Mouse (Mus musculus) heart, embryonic 10.5 days (tissue): ENCODE results near the gene Lrrc25. TPM values are rescaled to one million over a fixed set of nuclear protein-coding genes. Genes with fewer than 3 reads are reported as not detected.

Experiments used
- DNase-seq: peaks from one replicate; pipeline ENCODE4 v3.0.0-alpha.2; 2017; ENCODE audit warnings: low spot score
- H3K27ac ChIP-seq: fragments of 300-500 bp; sonication (generic); 2 replicates; pipeline ENCODE4 v1.5.1; 2016; ENCODE audit warnings: mild to moderate bottlenecking
- H3K27me3 ChIP-seq: fragments of 300-500 bp; sonication (generic); 2 replicates; pipeline ENCODE4 v1.6.1; 2016; ENCODE audit warnings: mild to moderate bottlenecking; ENCODE audit not compliant: poor library complexity, insufficient read depth, severe bottlenecking
- H3K36me3 ChIP-seq: fragments of 300-500 bp; sonication (generic); 2 replicates; pipeline ENCODE4 v1.6.1; 2016; ENCODE audit warnings: mild to moderate bottlenecking, moderate library complexity
- H3K4me1 ChIP-seq: fragments of 300-500 bp; sonication (generic); 2 replicates; pipeline ENCODE4 v1.6.1; 2016; ENCODE audit warnings: mild to moderate bottlenecking
- H3K4me3 ChIP-seq: fragments of 300-500 bp; sonication (generic); 2 replicates; pipeline ENCODE4 v1.5.1; 2016; ENCODE audit warnings: mild to moderate bottlenecking, moderate library complexity
- H3K9me3 ChIP-seq: fragments of 300-500 bp; sonication (generic); 2 replicates; pipeline ENCODE4 v1.6.1; 2016; ENCODE audit warnings: mild to moderate bottlenecking, moderate library complexity
- WGBS: fragments of 180-500 bp; shearing (Covaris S2); methylation state at CpG from one replicate; pipeline ENCODE4 v1.1.7; 2016; 5-methylcytosine and 5-hydroxymethylcytosine counted together
- polyA plus RNA-seq: library from polyadenylated mRNA; unstranded; fragments of >200 nt; fragmentation: Nextera tagmentation; extraction: Ambion mirVana; gene quantifications from 2 replicates; pipeline ENCODE4 v1.2.1, GENCODE M21; 2016

Lrrc25 gene
- polyA plus RNA-seq, 1 experiment from 2014 or later, result 1.4 TPM

GRCm38 (mm10) chr8:70646775-70647174, 30.8 kb downstream of the Lrrc25 start:
- H3K4me3 ChIP-seq, result no peak overlapping the region
- peak overlapping the region; percentile 83 for H3K27ac ChIP-seq
- H3K4me1 ChIP-seq, result peaks cover 57% of the 10 kb centered on the region
- H3K36me3 ChIP-seq, result peaks cover 24% of the 10 kb centered on the region
- no peak for DNase-seq
- H3K27me3 ChIP-seq, result no peaks in the 10 kb centered on the region
- no peaks in the 10 kb centered on the region for H3K9me3 ChIP-seq

GRCm38 (mm10) chr8:70647343-70648163, 31.6 kb downstream of the Lrrc25 start:
- peaks cover 57% of the 10 kb centered on the region for H3K4me1 ChIP-seq
- no peaks in the 10 kb centered on the region for H3K27me3 ChIP-seq
- peaks cover 32% of the 10 kb centered on the region for H3K36me3 ChIP-seq
- H3K9me3 ChIP-seq, result no peaks in the 10 kb centered on the region
- WGBS, result 48% methylated on average over 8 of the region's 8 CpGs
- peak overlapping the region; percentile 83 for H3K27ac ChIP-seq
- H3K4me3 ChIP-seq, result no peak overlapping the region
- DNase-seq, result no peak

GRCm38 (mm10) chr8:70648164-70648442, 32.1 kb downstream of the Lrrc25 start:
- no peak for DNase-seq
- peaks cover 53% of the 10 kb centered on the region for H3K4me1 ChIP-seq
- H3K4me3 ChIP-seq, result no peak overlapping the region
- no peaks in the 10 kb centered on the region for H3K9me3 ChIP-seq
- peak overlapping the region; percentile 83 for H3K27ac ChIP-seq
- H3K27me3 ChIP-seq, result no peaks in the 10 kb centered on the region
- peaks cover 34% of the 10 kb centered on the region for H3K36me3 ChIP-seq
- 45% methylated on average over 1 of the region's 1 CpGs for WGBS

GRCm38 (mm10) chr8:70648921-70649320, 33.0 kb downstream of the Lrrc25 start:
- H3K36me3 ChIP-seq, result peaks cover 34% of the 10 kb centered on the region
- no peaks in the 10 kb centered on the region for H3K27me3 ChIP-seq
- peak overlapping the region; percentile 83 for H3K27ac ChIP-seq
- no peaks in the 10 kb centered on the region for H3K9me3 ChIP-seq
- DNase-seq, result no peak
- 59% methylated on average over 3 of the region's 3 CpGs for WGBS
- no peak overlapping the region for H3K4me3 ChIP-seq
- peaks cover 52% of the 10 kb centered on the region for H3K4me1 ChIP-seq

- H3K9me3 ChIP-seq, result no peaks in the 10 kb centered on the region
- peak; percentile 93 for DNase-seq
- peaks cover 52% of the 10 kb centered on the region for H3K4me1 ChIP-seq
- peak overlapping the region; percentile 83 for H3K27ac ChIP-seq
- 42% methylated on average over 4 of the region's 4 CpGs for WGBS
- H3K4me3 ChIP-seq, result no peak overlapping the region
- H3K27me3 ChIP-seq, result no peaks in the 10 kb centered on the region
- peaks cover 36% of the 10 kb centered on the region for H3K36me3 ChIP-seq
Observed at GRCm38 (mm10) chr8:70649324-70649723, 33.4 kb downstream of the Lrrc25 start.

- 93% methylated on average over 17 of the region's 17 CpGs for WGBS
- no peak for DNase-seq
- peak overlapping the region; percentile 83 for H3K27ac ChIP-seq
- no peaks in the 10 kb centered on the region for H3K27me3 ChIP-seq
- H3K36me3 ChIP-seq, result peaks cover 46% of the 10 kb centered on the region
- no peak overlapping the region for H3K4me3 ChIP-seq
- no peaks in the 10 kb centered on the region for H3K9me3 ChIP-seq
- H3K4me1 ChIP-seq, result peaks cover 49% of the 10 kb centered on the region
Observed at GRCm38 (mm10) chr8:70650351-70650750, 34.4 kb downstream of the Lrrc25 start.

GRCm38 (mm10) chr8:70653226-70653625, 37.3 kb downstream of the Lrrc25 start:
- H3K4me1 ChIP-seq, result peaks cover 29% of the 10 kb centered on the region
- H3K27me3 ChIP-seq, result no peaks in the 10 kb centered on the region
- no peak for DNase-seq
- no peaks in the 10 kb centered on the region for H3K9me3 ChIP-seq
- no peak overlapping the region for H3K27ac ChIP-seq
- WGBS, result 58% methylated on average over 2 of the region's 2 CpGs
- H3K4me3 ChIP-seq, result no peak overlapping the region
- peaks cover 62% of the 10 kb centered on the region for H3K36me3 ChIP-seq

- 69% methylated on average over 1 of the region's 1 CpGs for WGBS
- peaks cover 30% of the 10 kb centered on the region for H3K4me1 ChIP-seq
- H3K36me3 ChIP-seq, result peaks cover 57% of the 10 kb centered on the region
- H3K9me3 ChIP-seq, result no peaks in the 10 kb centered on the region
- no peaks in the 10 kb centered on the region for H3K27me3 ChIP-seq
- DNase-seq, result no peak
- H3K4me3 ChIP-seq, result no peak overlapping the region
- no peak overlapping the region for H3K27ac ChIP-seq
Observed at GRCm38 (mm10) chr8:70654121-70654520, 38.2 kb downstream of the Lrrc25 start.

GRCm38 (mm10) chr8:70655469-70655868, 39.5 kb downstream of the Lrrc25 start:
- H3K36me3 ChIP-seq, result peaks cover 50% of the 10 kb centered on the region
- 68% methylated on average over 2 of the region's 2 CpGs for WGBS
- H3K27ac ChIP-seq, result 0 out of 2 replicates have a peak overlapping the region, but pooled peaks have one; percentile 13

GRCm38 (mm10) chr8:70656193-70656790, 40.3 kb downstream of the Lrrc25 start:
- H3K4me1 ChIP-seq, result peaks cover 31% of the 10 kb centered on the region

More at GRCm38 (mm10) chr8:70655469-70655868, 39.5 kb downstream of the Lrrc25 start:
- Histone ChIP-seq H3K9me3 (no peaks in the 10 kb centered on the region), H3K4me1 (peaks cover 26% of the 10 kb centered on the region), H3K4me3 (no peak overlapping the region), H3K27me3 (no peaks in the 10 kb centered on the region)
- DNase-seq, result no peak

GRCm38 (mm10) chr8:70657214-70657613, 41.3 kb downstream of the Lrrc25 start:
- no peaks in the 10 kb centered on the region for H3K9me3 ChIP-seq
- peaks cover 33% of the 10 kb centered on the region for H3K36me3 ChIP-seq
- H3K27ac ChIP-seq, result no peak overlapping the region
- DNase-seq, result no peak
- peaks cover 32% of the 10 kb centered on the region for H3K4me1 ChIP-seq
- no peak overlapping the region for H3K4me3 ChIP-seq
- no peaks in the 10 kb centered on the region for H3K27me3 ChIP-seq
- WGBS, result 89% methylated on average over 3 of the region's 3 CpGs

More at GRCm38 (mm10) chr8:70656193-70656790, 40.3 kb downstream of the Lrrc25 start:
- no peak for DNase-seq
- Histone ChIP-seq H3K36me3 (peaks cover 41% of the 10 kb centered on the region), H3K4me3 (no peak overlapping the region), H3K27me3 (no peaks in the 10 kb centered on the region), H3K27ac (no peak overlapping the region), H3K9me3 (no peaks in the 10 kb centered on the region)
- WGBS, result 77% methylated on average over 13 of the region's 13 CpGs

- Histone ChIP-seq H3K9me3 (no peaks in the 10 kb centered on the region), H3K27me3 (no peaks in the 10 kb centered on the region), H3K4me3 (no peak overlapping the region), H3K27ac (peak overlapping the region; percentile 37; the same call in 1 of the 2 replicates), H3K4me1 (peaks cover 32% of the 10 kb centered on the region), H3K36me3 (peaks cover 28% of the 10 kb centered on the region)
- no peak for DNase-seq
- 83% methylated on average over 2 of the region's 2 CpGs for WGBS
Observed at GRCm38 (mm10) chr8:70657739-70658138, 41.8 kb downstream of the Lrrc25 start.

GRCm38 (mm10) chr8:70658897-70659603, 43.1 kb downstream of the Lrrc25 start:
- WGBS, result 2% methylated on average over 31 of the region's 31 CpGs
- no peak for DNase-seq
- H3K27me3 ChIP-seq, result no peaks in the 10 kb centered on the region
- H3K36me3 ChIP-seq, result peaks cover 28% of the 10 kb centered on the region
- H3K27ac ChIP-seq, result peak overlapping the region; percentile 90
- H3K4me1 ChIP-seq, result peaks cover 34% of the 10 kb centered on the region
- H3K4me3 ChIP-seq, result peak overlapping the region; percentile 81
- no peaks in the 10 kb centered on the region for H3K9me3 ChIP-seq
